Mouse (Mus musculus) inflammation-experienced regulatory T-cells, adult 6 months (primary cell): Measurements from ENCODE around the gene Kdf1. TPM values are rescaled to one million over a fixed set of nuclear protein-coding genes. Genes with fewer than 3 reads are reported as not detected.

ENCODE experiments used
- ATAC-seq: one replicate; pipeline ENCODE4 v1.8.0; 2017
- polyA plus RNA-seq, 3 experiments: library from polyadenylated mRNA; unstranded; fragments of 100-300 nt; shearing (Covaris generic); gene quantifications; one replicate each; pipeline ENCODE4 v1.2.1; 2017

Kdf1 gene
- polyA plus RNA-seq, 3 experiments from 2014 or later, result 0.41 to 0.48 TPM; not detected in 1

DNA sequence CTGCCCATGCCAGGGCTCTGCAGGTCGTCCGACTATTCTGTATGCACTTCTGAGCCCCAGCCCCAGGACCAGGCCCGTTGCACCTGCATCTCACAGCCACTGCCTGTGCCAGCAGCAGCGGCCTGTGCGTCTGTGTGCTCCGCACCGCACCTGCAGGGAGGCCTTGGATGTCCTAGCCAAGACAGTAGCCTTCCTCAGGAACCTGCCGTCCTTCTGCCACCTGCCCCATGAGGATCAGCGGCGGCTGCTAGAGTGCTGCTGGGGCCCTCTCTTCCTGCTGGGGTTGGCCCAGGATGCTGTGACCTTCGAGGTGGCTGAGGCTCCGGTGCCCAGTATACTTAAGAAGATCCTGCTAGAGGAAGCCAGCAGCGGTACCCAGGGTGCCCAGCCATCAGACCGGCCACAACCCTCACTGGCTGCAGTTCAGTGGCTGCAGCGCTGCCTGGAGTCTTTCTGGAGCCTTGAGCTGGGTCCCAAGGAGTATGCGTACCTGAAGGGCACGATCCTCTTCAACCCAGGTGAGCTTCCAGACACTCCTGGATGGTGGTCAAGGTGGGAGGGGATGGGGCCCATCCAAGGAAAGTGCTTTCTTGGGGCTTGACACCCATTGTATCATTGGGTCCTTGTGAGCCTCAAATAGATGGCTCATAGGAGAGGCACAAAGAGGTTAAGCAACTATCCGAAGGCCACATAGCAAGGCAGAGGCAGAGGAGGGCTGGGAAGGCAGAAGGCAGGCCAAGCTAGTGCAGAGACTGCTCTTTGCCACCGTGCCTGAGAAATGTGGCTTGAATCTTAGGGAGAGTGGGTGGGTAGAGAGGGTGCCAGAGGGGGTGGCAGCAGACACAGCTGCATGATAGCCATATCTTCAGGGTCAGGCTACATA is 34.9 kb downstream of the Kdf1 start:
- no peak for ATAC-seq

DNA sequence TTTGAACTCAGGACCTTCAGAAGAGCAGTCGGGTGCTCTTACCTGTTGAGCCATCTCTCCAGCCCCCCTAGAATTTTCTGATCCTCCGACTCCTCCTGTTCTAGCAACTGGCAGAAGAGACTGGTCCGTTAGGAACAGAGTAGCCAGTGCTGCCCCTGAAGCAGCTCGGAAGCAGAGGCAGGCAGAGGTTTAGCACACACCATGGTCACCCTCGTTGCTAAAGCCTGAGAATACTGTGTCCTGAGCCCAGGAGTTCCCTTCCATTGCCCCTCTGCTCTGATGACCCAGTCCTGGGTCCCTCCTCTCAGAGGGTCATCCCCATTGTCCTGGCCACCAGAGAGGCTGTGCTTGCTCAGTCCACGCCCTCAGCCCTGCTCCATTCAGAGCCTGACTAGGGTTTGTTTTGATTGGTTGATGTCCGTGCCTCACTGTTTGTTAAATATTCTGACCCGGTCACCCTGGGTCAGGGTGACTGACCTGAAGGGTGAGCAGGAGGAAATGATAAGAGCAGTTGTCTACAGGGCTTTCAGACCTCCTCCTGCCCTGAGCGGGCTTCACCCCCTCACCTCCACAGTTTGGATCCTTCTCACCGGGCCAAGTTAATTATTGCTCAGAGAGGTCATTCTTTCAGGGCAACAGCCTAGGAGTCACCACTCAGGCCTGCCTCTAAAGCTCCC is 38.4 kb downstream of the Kdf1 start:
- ATAC-seq, result no peak

DNA sequence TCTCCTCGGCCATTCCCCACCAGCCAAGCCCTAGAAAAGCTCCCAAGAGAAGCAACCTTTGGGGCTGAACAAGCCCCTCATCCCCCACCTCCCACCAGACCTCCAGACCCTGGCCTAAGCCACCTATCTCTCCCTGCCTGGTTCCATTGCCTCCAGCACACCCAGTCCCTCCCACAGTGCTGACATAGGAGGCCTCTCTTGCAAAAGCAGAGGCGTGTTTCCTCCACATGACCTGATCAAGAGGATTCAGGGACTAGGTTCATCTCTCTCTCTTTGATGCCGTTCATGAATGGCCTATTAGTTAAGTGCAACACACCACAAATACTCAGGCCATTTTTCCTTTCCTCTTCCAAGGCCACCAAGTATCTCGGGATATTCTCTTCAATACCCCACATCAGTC is 41.1 kb downstream of the Kdf1 start:
- no peak for ATAC-seq

DNA sequence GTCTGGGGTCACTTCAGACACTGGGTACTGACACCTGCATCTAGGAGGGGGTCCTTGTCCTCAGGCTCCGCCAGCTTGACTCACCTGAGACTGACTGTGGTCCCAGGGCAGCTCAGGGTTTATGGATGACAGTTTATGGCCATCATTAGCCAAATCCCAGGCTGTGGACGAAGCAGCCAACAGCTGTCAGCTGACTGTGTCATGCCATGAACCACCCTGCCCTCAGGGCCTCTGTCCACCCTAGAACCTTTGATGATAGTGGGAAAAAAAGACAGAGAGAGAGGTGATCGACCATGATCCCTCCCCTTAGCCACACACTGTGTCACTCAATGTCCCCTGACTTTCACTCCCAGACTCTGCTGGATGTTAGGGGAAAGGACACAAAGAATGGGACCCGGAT is 42.9 kb downstream of the Kdf1 start:
- ATAC-seq, result no peak

DNA sequence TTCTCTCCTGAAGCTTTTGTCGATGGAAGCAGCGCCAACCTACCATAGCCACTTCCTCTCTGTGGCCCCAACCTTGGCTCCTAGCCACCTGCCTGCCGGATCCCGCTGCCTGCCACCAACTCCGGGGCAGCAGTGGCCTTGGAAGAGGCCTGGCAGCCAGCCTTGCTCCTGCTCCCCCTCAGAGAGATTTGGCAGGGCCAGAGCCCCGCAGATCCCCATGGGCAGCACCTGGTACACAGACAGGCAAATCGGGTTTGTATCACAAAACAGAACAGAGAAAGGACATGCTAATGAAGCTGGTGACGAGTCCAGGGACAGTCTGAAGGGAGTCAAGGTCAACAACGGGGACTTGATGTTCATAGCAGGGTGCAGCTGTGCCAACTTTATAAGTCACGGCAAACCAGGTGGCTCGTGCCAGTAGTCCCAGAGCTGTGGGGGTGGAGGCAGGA is 44.4 kb downstream of the Kdf1 start:
- no peak for ATAC-seq

DNA sequence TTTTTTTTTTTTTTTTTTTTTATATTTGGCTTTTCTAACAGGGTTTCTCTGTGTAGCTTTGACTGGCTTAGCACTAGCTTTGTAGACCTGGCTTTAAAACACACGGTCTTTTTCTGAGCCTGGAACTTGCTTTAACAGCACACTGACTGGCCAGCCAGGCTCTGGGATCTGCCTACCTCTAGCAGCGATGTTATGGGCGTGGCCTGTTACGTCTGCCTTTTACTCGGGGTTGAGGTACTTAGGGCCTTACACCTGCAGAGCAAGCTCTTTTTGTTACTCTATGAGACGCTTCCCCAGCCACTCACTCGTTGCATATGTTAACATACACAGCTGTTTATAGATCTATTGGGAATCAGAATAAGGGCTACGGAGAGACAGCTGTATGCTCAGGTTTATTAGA is 48.5 kb downstream of the Kdf1 start:
- no peak for ATAC-seq

DNA sequence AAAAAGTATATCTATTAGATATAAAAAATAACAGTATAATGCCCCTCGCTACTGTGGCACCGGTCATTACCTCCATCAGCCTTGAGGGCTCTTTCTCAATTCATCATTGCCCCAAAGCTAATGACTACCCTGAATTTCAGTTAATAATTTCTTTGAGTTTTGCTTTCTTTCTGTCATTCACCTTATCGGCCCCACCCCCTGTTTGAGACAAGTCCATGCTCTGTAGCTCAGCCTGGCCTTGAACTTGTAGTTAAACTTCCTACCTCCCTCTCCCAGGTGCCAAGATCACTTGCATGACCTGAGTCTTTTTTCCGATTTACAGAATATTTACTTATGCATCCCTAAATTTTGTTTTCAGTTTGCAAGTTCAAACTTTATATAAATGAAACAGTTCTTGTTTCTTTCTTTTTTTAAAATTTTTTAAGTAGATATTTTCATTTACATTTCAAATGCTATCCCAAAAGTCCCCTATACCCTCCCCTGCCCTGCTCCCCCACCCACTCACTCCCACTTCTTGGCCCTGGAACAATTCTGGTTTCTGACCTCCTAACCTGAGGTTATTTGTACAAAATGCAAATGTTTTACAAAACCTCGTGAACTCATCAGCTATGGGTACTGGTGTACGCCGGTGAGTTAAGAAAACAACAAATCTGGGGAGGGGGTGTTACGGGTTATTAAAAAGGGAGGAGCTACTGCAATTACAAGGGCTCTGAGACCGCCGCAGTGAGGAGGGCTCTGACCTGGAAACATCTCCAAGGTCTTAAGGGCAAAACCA is 50.7 kb downstream of the Kdf1 start:
- no peak for ATAC-seq

DNA sequence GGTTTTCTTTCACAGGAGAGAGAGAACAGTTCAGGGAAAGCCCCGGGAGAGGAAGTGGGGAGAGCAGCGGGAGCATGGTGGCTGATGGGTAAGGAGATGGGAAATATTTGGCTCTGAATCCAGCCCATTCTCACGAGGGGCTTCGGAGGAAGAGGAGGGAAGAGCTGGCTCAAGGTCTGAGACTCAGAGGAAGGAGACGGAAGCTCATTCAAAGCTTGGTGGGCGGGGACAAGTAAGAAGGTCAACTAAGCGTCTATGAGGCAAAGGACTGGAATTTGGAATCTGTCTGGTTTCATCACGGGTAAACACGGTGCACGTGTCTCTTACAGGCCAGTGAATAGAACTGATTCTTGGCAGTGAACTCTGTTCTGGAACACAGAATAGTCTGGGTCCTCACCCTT is 51.3 kb downstream of the Kdf1 start:
- ATAC-seq, result no peak

DNA sequence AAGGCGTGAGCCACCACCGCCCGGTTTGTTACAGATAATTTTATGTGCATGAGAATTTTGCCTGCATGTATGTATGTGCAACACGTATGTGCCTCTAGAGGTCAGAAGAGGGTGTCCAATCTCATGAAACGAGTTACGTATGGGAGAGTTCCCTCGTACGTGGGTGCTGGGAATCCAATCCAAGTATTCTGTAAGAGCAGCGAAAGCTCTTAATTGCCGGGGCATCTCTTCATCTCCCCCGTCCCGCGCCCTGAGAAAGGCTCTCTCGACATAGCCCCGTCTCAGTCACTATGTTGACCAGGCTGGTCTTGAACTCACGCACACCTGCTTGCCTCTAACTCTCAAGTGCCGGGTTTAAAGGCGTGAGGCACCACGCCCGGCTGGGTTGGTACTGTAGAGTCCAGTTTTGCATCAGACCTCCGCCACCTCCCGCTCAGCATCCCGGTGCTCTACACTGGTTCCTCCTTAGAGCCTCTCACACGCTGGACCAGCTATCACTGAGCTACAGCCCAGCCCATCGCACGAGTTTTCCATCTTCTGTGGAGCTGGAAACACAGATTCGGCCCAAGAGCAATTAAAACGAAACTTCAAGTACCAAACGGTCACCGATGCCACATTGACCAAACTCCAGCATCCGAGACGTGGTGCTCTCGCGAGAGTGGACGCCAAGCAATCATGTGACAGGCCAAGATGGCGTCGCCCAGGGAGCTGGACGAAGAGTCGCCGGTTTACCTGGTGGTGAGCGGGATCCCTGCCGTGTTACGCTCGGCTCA is 55.5 kb downstream of the Kdf1 start, which contains the start of gene Gpatch3:
Gpatch3 (plus strand) TSS at position 676 of the 773 bp plus-strand sequence.
- peak; percentile 89 for ATAC-seq

DNA sequence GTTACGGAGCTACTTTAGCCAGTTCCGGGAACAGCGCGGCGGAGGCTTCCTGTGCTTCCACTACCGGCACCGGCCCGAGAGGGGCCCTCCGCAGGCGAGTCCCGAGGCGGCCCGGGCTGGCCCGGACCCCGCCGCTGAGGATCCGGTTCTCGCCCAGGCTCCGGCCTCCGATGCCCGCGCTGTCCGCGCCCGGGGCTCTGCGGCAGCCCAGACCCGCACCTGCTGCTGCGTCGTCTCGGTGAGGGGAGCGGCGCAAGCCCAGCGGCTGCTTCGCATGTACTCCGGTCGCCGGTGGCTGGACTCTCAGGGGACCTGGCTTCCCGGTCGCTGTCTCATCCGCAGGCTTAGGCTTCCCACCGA is 56.1 kb downstream of the Kdf1 start:
- no peak for ATAC-seq

DNA sequence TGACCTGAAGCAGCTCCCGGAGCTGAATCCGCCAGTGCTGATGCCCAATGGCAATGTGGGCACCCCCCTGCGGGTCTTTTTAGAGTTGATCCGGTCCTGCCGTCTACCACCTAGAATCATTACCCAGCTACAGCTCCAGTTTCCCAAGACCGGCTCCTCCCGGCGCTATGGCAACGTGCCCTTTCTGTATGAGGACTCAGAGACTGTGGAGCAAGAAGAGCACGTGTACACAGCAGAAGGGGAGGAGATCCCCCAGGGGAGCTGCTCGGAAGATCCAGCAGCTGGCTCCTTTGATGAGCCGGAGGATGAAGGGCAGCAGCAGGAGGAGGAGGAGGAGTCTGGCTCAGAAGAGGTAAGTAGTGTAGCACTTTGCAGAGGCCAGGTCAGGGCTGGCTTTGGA is 59.2 kb downstream of the Kdf1 start:
- ATAC-seq, result no peak

Other genes with a start within 250 kb of the Kdf1 start
- 10 to 100 TPM; 69.3 to 98.0 (median 86.0) TPM for gene Tmem222, start 241.2 kb upstream of the Kdf1 start, polyA plus RNA-seq
- 10 to 100 TPM in 1 of 3 experiments, 1 to 10 TPM in 2; 5.0 to 10.2 (median 8.8) TPM for gene Wdtc1, start 165.5 kb upstream of the Kdf1 start, polyA plus RNA-seq
- 10 to 100 TPM; 13.1 to 14.8 (median 13.3) TPM for gene Slc9a1, start 149.3 kb upstream of the Kdf1 start, polyA plus RNA-seq
- not detected for gene Tent5b, start 38.8 kb upstream of the Kdf1 start, polyA plus RNA-seq
- gene Trnp1, start 20.4 kb upstream of the Kdf1 start, polyA plus RNA-seq, result not detected
- 10 to 100 TPM; 32.6 to 44.0 (median 40.6) TPM for gene Nudc, start 27.0 kb downstream of the Kdf1 start, polyA plus RNA-seq
- gene Nr0b2, start 34.4 kb downstream of the Kdf1 start, polyA plus RNA-seq, result not detected
- gene Gpatch3, start 55.8 kb downstream of the Kdf1 start, polyA plus RNA-seq, result 1 to 10 TPM in 2 of 3 experiments, under 1 TPM in 1; 0.94 to 1.6 (median 1.1) TPM
- gene Gpn2, start 65.4 kb downstream of the Kdf1 start, polyA plus RNA-seq, result 1 to 10 TPM; 6.1 to 6.7 (median 6.4) TPM
- 10 to 100 TPM; 10.9 to 18.2 (median 12.9) TPM for gene Sfn, start 83.2 kb downstream of the Kdf1 start, polyA plus RNA-seq
- gene Zdhhc18, start 131.2 kb downstream of the Kdf1 start, polyA plus RNA-seq, result 10 to 100 TPM; 22.8 to 25.9 (median 23.1) TPM
- 10 to 100 TPM; 10.3 to 13.8 (median 11.3) TPM for gene Pigv, start 153.7 kb downstream of the Kdf1 start, polyA plus RNA-seq
- gene Arid1a, start 237.8 kb downstream of the Kdf1 start, polyA plus RNA-seq, result 10 to 100 TPM; 56.9 to 94.8 (median 76.7) TPM